Mouse (Mus musculus): ENCODE measurements at regions not wholly inside any gene's neighbourhood (a gene's known extent, or its start where the extent isn't known, plus 50 kb on each side); places are given as distances from the start of the nearest gene placed in this dataset.

DNA sequence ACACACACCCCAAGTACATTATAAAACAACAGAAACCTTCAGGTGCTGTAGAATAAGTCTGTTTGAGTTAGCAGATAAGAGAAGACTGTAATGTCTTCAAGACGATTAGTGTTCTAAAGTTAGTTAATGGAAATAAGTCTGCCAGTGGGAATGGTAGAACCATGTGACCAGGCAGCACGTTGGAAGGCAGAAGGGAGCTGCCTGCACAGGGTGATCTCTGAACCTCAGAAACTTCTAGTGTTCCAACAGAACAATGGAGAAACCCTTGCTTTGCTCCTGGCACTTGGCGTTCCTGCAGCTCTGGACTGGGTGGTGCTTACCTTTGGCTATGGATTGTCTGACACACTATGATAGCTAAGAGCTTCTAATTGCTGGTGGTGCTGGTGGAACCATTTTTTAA is 82.0 kb upstream of the Map3k1 start:
- TF ChIP-seq CTCF (IDR thresholded peaks at IDR 0.05; ENCODE audit: control insufficient read depth, insufficient read depth, insufficient read length) (no peak), MYOG (IDR thresholded peaks at IDR 0.05; ENCODE audit: control insufficient read depth, extremely low read depth, insufficient read length) (no peak), MAX (IDR thresholded peaks at IDR 0.05) (no peak), CEBPB (IDR thresholded peaks at IDR 0.05; ENCODE audit: low read depth) (no peak), MYOD1 (IDR thresholded peaks at IDR 0.05; ENCODE audit: control insufficient read depth, insufficient read length, low read depth) (no peak), USF1 (IDR thresholded peaks at IDR 0.05; ENCODE audit: low read depth) (no peak)
